Mouse (Mus musculus) bone marrow, adult 2 months (tissue): ENCODE measurements at regions not wholly inside any gene's neighbourhood (a gene's known extent, or its start where the extent isn't known, plus 50 kb on each side); places are given as distances from the start of the nearest gene placed in this dataset.

Experiments
- CTCF ChIP-seq: fragments of 200-500 bp; IDR thresholded peaks from 2 replicates; pipeline ENCODE4 v1.5.1; 2011; ENCODE audit warnings: low read length, control low read depth; ENCODE audit not compliant: control insufficient read depth, insufficient read depth
- POLR2A ChIP-seq: fragments of 200-500 bp; IDR thresholded peaks from 2 replicates; pipeline ENCODE4 v1.6.1; 2011; ENCODE audit warnings: low read depth, mild to moderate bottlenecking, control low read depth, low read length, borderline replicate concordance; ENCODE audit not compliant: control insufficient read depth

- no peak for TF ChIP-seq POLR2A
- no peak for TF ChIP-seq CTCF
These were observed 530.2 kb downstream of the Pdcd6ip start for GRCm38 (mm10) chr9:113177918-113178235.
